Mouse (Mus musculus): ENCODE results near the gene Ncbp1. TPM values are rescaled to one million over a fixed set of nuclear protein-coding genes. Genes with fewer than 3 reads are reported as not detected.

Ncbp1 gene
- total RNA-seq (2023) = 44.4 to 48.5 TPM (median 45.9 TPM) in 4 replicates

DNA sequence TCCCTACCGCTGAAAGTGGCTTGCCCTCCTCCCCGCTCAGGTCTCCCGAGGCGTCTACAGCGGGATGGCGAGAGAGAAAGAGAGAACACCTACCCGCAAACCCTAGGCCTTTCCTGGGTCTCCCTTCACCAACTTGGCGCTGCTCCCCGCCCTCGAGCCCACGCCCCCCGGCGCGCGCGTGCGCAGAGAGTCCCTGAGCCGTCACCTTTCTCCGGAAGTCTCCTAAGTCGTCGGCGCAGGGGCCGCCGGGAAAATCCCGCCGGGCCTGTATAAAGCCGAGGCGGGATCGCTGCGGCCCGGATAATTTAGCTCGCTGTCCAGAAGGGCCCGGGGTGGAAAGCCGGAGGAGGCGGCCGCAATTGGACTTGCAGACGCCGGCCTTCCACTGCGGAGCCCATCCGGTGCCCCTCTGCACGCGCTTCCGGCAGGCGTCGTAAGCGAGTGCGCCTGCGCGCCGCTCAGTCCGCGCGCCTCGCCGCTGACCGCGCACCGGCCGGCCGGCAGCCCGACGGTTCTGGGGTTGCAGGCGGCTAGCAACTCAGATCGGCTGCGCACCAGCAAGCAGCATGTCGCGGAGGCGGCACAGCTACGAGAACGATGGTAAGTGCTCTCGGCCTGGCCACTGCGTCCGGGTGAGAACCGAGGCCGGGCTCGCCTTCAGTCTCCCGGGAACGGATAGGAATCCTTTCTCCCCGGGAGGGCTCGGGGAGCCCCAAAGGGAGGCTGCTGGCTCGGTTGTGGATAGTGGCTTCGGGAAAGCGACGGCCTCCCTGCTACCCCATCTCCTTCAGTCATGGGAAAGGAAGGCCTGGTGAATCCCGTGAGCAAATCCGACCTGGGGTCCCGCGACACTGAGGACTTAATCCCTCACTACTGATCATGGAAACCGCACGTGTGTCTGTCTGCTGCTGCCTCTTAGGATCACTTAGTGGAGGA lies at the start of gene Ncbp1, which contains the start of gene Tstd2:
Gene Ncbp1 (plus strand): TSS at position 327 of the 936 bp plus-strand sequence.
Gene Tstd2 (minus strand): TSS at position 408 of the 936 bp plus-strand sequence.

DNA sequence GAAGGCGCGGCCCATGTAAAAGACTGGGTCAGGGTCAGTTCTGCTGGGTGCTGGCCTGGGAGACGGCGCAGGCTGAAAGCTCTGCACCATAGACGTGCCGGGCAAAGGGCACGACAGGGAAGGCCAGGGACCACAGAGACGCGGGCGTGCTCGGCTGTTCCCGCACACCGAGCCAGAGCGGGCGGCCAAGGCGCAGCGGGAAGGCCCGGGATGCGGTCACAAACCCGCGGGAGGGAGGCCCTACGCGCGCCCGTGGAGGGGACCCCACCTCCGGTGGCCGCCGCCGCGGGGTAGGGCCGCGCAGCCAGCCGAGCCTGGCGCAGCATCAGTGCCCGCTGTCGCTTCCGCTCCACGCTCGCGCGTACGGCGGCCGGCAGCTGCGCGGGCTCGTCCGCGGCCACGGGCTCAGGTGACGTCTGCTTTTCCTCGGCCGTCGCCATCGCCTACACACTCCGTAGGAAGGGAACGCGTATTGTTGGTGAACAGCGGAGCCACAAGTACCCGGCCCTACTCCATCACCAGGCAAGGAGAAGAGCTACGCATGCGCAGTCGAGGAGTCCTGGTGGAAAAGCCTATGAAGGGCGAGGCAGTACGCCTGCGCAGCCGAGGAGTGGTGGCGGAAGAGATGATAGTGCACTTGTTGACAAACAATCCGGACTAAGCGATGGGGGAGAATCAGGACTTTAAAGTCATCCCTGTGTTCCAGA lies 57.5 kb downstream of the Ncbp1 start, which contains the start of gene Xpa:
Gene Xpa (minus strand): TSS at position 531 of the 707 bp plus-strand sequence.

Other genes starting within 250 kb of the Ncbp1 start
- gene Ccdc180, start 248.3 kb upstream of the Ncbp1 start, total RNA-seq (2023) = 0.23 to 0.72 TPM (median 0.56 TPM) in 4 replicates
- gene Tdrd7, start 173.3 kb upstream of the Ncbp1 start, total RNA-seq (2023) = 16.2 to 18.5 TPM (median 17.6 TPM) in 4 replicates
- gene Tmod1, start 99.7 kb upstream of the Ncbp1 start, total RNA-seq (2023) = not detected in 4 replicates
- gene Tstd2, start 81 bp downstream of the Ncbp1 start, total RNA-seq (2023) = 24.3 to 33.3 TPM (median 30.2 TPM) in 4 replicates
- 18.6 to 23.0 TPM (median 22.2 TPM) in 4 replicates for gene Xpa, start 57.7 kb downstream of the Ncbp1 start, total RNA-seq (2023)
- 0.19 TPM in 1 of 4 replicates, not detected in the others for gene Foxe1, start 205.0 kb downstream of the Ncbp1 start, total RNA-seq (2023)